Mouse (Mus musculus): ENCODE results near the gene Rnf224.

DNA sequence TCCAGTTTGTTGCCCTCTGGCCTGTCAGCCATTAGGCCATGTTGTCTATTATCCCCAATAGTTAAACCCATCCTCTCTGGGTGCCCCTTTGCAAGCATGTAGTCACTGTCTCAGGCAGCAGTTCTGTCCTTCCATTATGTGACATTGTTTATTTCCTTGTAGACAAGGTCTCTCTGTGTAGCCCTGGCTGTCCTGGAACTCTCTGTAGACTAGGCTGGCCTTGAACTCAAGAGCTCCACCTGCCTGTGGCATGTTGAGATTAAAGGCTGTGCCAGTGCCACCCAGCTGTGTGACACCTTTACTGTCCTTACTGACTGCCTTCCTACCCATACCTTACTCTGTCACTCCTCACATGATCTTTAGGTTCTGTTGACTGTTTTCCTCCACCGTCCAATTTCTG, 15.7 kb upstream of the Rnf224 start:
- TF ChIP-seq POLR2A (IDR thresholded peaks at IDR 0.05; ENCODE audit: insufficient read depth, low read depth, low read length) (no peak), CTCF (IDR thresholded peaks at IDR 0.05; ENCODE audit: insufficient read depth, low read depth, low read length) (no peak)

Data from olfactory bulb, adult 2 months (tissue).